Mouse (Mus musculus) erythroblast, embryonic 14.5 days (primary cell): ENCODE data around the gene Gm38394.

Experiments
- GATA1 ChIP-seq: IDR thresholded peaks from 2 replicates; pipeline ENCODE4 v1.6.1; 2012; ENCODE audit warnings: low read length, inconsistent platforms, mixed read lengths
- TAL1 ChIP-seq: IDR thresholded peaks from 3 replicates; pipeline ENCODE4 v1.6.1; 2012; ENCODE audit warnings: low read length, inconsistent platforms, mixed read lengths

DNA sequence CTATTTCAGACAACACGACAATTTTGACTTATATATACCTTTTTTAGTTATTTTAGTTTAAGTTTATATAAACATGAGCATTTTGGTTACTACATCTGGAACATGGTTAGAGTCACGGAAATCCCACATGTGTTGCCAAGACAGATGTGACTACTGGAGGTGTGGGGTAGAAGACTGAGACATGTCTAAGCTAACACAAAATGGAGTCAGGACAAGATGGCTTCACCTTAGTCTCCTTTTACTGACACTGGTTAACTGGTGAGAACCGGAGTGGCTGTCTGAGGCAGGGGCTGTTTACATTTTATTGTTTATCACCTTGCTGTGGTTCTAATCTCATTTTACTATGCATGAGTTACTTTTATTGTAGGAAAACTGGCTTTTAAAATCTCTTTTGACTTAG, 7.5 kb upstream of the Gm38394 start:
- TF ChIP-seq GATA1 (no peak), TAL1 (no peak)
